Mouse (Mus musculus) heart, adult 2 months (tissue): ENCODE measurements around the gene Mkln1. TPM values are rescaled to one million over a fixed set of nuclear protein-coding genes. Genes with fewer than 3 reads are reported as not detected.
A peak's percentile ranks its signal among the peaks of the same experiment; 100 is the strongest.

Source experiments
- DNase-seq, 2 experiments: peaks; one replicate each; pipeline ENCODE4 v3.0.0; 2021
- H3K27ac ChIP-seq: fragments of 200-600 bp; 2 replicates; pipeline ENCODE4 v1.8.1; 2022
- H3K27me3 ChIP-seq: fragments of 200-500 bp; 2 replicates; pipeline ENCODE4 v1.6.1; 2012; ENCODE audit warnings: mild to moderate bottlenecking, low read length, inconsistent platforms, mixed read lengths; ENCODE audit not compliant: control insufficient read depth, insufficient read depth
- H3K36me3 ChIP-seq: fragments of 200-500 bp; 2 replicates; pipeline ENCODE4 v1.6.1; 2012; ENCODE audit warnings: low read length, inconsistent platforms; ENCODE audit not compliant: control insufficient read depth, insufficient read depth
- H3K4me1 ChIP-seq: fragments of 200-500 bp; 2 replicates; pipeline ENCODE4 v1.6.1; 2011; ENCODE audit warnings: low read length; ENCODE audit not compliant: control insufficient read depth, insufficient read depth
- H3K4me3 ChIP-seq: fragments of 200-600 bp; 2 replicates; pipeline ENCODE4 v1.8.1; 2022
- H3K79me2 ChIP-seq: fragments of 200-500 bp; replicated peaks from 2 replicates; pipeline ENCODE4 v1.6.1; 2012; ENCODE audit warnings: mild to moderate bottlenecking, inconsistent platforms, low read length, moderate library complexity, mixed read lengths; ENCODE audit not compliant: control insufficient read depth, insufficient read depth
- H3K9ac ChIP-seq: fragments of 200-500 bp; 2 replicates; pipeline ENCODE4 v1.6.1; 2012; ENCODE audit warnings: low read depth, mild to moderate bottlenecking, control low read depth, inconsistent platforms, low read length, mixed read lengths
- CTCF ChIP-seq: fragments of 200-600 bp; IDR thresholded peaks from 2 replicates; pipeline ENCODE4 v1.8.1; 2022; ENCODE audit warnings: antibody characterized with exemption, mild to moderate bottlenecking, moderate library complexity
- EP300 ChIP-seq: fragments of 200-500 bp; IDR thresholded peaks from 2 replicates; pipeline ENCODE4 v1.6.1; 2011; ENCODE audit warnings: low read depth, low read length, control low read depth; ENCODE audit not compliant: insufficient read depth
- POLR2A ChIP-seq: fragments of 200-500 bp; IDR thresholded peaks from 2 replicates; pipeline ENCODE4 v1.6.1; 2011; ENCODE audit warnings: mild to moderate bottlenecking, low read depth, low read length, control low read depth; ENCODE audit not compliant: insufficient read depth
- WGBS: fragments of 180-500 bp; shearing (Covaris S2); methylation state at CpG from one replicate; pipeline ENCODE4 v1.1.7; 2018; 5-methylcytosine and 5-hydroxymethylcytosine counted together
- intact Hi-C: fragments of 180-260 bp; cut with DNase I; formaldehyde crosslinking; loops from one replicate; pipeline ENCODE4 v1.15.1; 2025
- polyA plus RNA-seq: library from polyadenylated mRNA; depleted of rRNA; stranded (reverse); fragments of >200 nt; gene quantifications from 2 replicates; pipeline ENCODE4 v1.2.3, GENCODE M21; 2012
- total RNA-seq, 2 experiments: library from RNA; stranded (reverse); gene quantifications; 2 replicates each; pipeline ENCODE4 v1.2.3; 2021

The Mkln1 gene
- total and polyA plus RNA-seq, 3 experiments: 52.5 to 157 (median 148) TPM

- intact Hi-C loops: no loop called here
- DNase-seq: no peak
- Histone ChIP-seq H3K9ac (no peak overlapping the region), H3K27me3 (no peaks in the 10 kb centered on the region), H3K27ac (peak overlapping the region; percentile 96), H3K4me3 (no peak overlapping the region), H3K4me1 (peaks cover 22% of the 10 kb centered on the region), H3K79me2 (no peaks in the 10 kb centered on the region), H3K36me3 (peaks cover 16% of the 10 kb centered on the region)
- 70% methylated on average over 6 of the region's 6 CpGs for WGBS
- TF ChIP-seq CTCF: peak; percentile 33
- TF ChIP-seq POLR2A: no peak
- TF ChIP-seq EP300: peak; percentile 5; the same call in 1 of the 2 replicates
These were observed 25.4 kb upstream of the Mkln1 start for GRCm38 (mm10) chr6:31373084-31373673.

- Histone ChIP-seq H3K9ac (no peak overlapping the region), H3K36me3 (no peaks in the 10 kb centered on the region), H3K27ac (no peak overlapping the region), H3K4me1 (no peaks in the 10 kb centered on the region; the same call in 1 of the 2 replicates), H3K4me3 (no peak overlapping the region), H3K27me3 (no peaks in the 10 kb centered on the region), H3K79me2 (no peaks in the 10 kb centered on the region)
- TF ChIP-seq POLR2A (no peak), EP300 (no peak), CTCF (no peak)
- WGBS: 94% methylated on average over 7 of the region's 7 CpGs
- no peak for DNase-seq
- intact Hi-C loops: no loop called here
These were observed 15.5 kb upstream of the Mkln1 start for GRCm38 (mm10) chr6:31382989-31383388.

GRCm38 (mm10) chr6:31384794-31385193 is 13.7 kb upstream of the Mkln1 start:
- H3K27me3 ChIP-seq: no peaks in the 10 kb centered on the region
- intact Hi-C loops: no loop called here
- H3K79me2 ChIP-seq: no peaks in the 10 kb centered on the region
- peak overlapping the region; percentile 49 for H3K27ac ChIP-seq
- H3K36me3 ChIP-seq: no peaks in the 10 kb centered on the region
- 54% methylated on average over 5 of the region's 5 CpGs for WGBS
- TF ChIP-seq CTCF: no peak
- TF ChIP-seq EP300: no peak
- TF ChIP-seq POLR2A: no peak
- no peak for DNase-seq
- no peak overlapping the region for H3K4me3 ChIP-seq
- H3K9ac ChIP-seq: no peak overlapping the region
- peaks cover under 1% of the 10 kb centered on the region for H3K4me1 ChIP-seq

GRCm38 (mm10) chr6:31385281-31386145 is 13.0 kb upstream of the Mkln1 start:
- no peak overlapping the region for H3K4me3 ChIP-seq
- no peak for TF ChIP-seq CTCF
- no peak for TF ChIP-seq EP300
- TF ChIP-seq POLR2A: no peak
- intact Hi-C loops: no loop called here
- H3K4me1 ChIP-seq: peaks cover 6% of the 10 kb centered on the region
- WGBS: 79% methylated on average over 10 of the region's 10 CpGs
- H3K27ac ChIP-seq: peak overlapping the region; percentile 49
- H3K27me3 ChIP-seq: no peaks in the 10 kb centered on the region
- H3K9ac ChIP-seq: no peak overlapping the region
- H3K79me2 ChIP-seq: no peaks in the 10 kb centered on the region
- DNase-seq: no peak
- no peaks in the 10 kb centered on the region for H3K36me3 ChIP-seq

- no peak for TF ChIP-seq POLR2A
- TF ChIP-seq EP300: no peak
- no peak for TF ChIP-seq CTCF
- DNase-seq: peak in 1 of 2 experiments; percentile 18
- intact Hi-C loops: loop anchor here (5.0 kb wide), 2 partner anchors 197 to 312 kb away; no protein-coding TSS in a partner anchor
- H3K27ac ChIP-seq: peak overlapping the region; percentile 71
- H3K4me3 ChIP-seq: no peak overlapping the region
- 74% methylated on average over 6 of the region's 6 CpGs for WGBS
- peaks cover 7% of the 10 kb centered on the region for H3K4me1 ChIP-seq
- H3K79me2 ChIP-seq: no peaks in the 10 kb centered on the region
- no peaks in the 10 kb centered on the region for H3K27me3 ChIP-seq
- H3K9ac ChIP-seq: no peak overlapping the region
- H3K36me3 ChIP-seq: no peaks in the 10 kb centered on the region
These were observed 8.8 kb upstream of the Mkln1 start for GRCm38 (mm10) chr6:31389716-31390115.
